Mouse (Mus musculus) megakaryocyte, adult 5-6 weeks (primary cell): ENCODE results near the gene Hnrnpl. TPM values are rescaled to one million over a fixed set of nuclear protein-coding genes. Genes with fewer than 3 reads are reported as not detected.

ENCODE experiments used
- ATAC-seq: 2 replicates; pipeline ENCODE4 v1.8.0; 2016; ENCODE audit warnings: mild to moderate bottlenecking, inconsistent platforms; ENCODE audit not compliant: poor library complexity, severe bottlenecking
- total RNA-seq, 2 experiments: library from RNA; stranded (forward) in 1 of 2; stranded (reverse) in 1 of 2; fragments of 153-499, 151-499 nt in 1 of 2; fragments of 221-1000, 200-1000 nt in 1 of 2; gene quantifications; 2 replicates each; pipeline versions ENCODE4 v1.2.3 to v1.2.4; 2015 to 2017

The Hnrnpl gene
- total RNA-seq (2015), result 275 and 307 TPM in 2 replicates
- total RNA-seq (2017), result 187 and 291 TPM in 2 replicates

GRCm38 (mm10) chr7:28808221-28808941 is at the start of gene Hnrnpl:
Hnrnpl (plus strand) TSS chr7:28808541.
- ATAC-seq, result peak; percentile 3

GRCm38 (mm10) chr7:28758623-28759022 is 49.7 kb upstream of the Hnrnpl start:
- no peak for ATAC-seq

GRCm38 (mm10) chr7:28761907-28762306 is 46.4 kb upstream of the Hnrnpl start:
- ATAC-seq, result no peak

- no peak; the same call in 1 of the 2 replicates for ATAC-seq
These were observed 43.1 kb upstream of the Hnrnpl start for GRCm38 (mm10) chr7:28765211-28765610.

- ATAC-seq, result peak; percentile 96
These were observed 42.0 kb upstream of the Hnrnpl start, which contains the start of gene Sirt2 for GRCm38 (mm10) chr7:28766173-28766879. Sirt2 (plus strand) TSS chr7:28766735.

- ATAC-seq, result no peak
These were observed 41.4 kb upstream of the Hnrnpl start for GRCm38 (mm10) chr7:28766910-28767309.

GRCm38 (mm10) chr7:28767462-28767965 is 40.8 kb upstream of the Hnrnpl start, which contains the start of gene Nfkbib:
Nfkbib (minus strand) TSS chr7:28767512.
- no peak for ATAC-seq

- no peak for ATAC-seq
These were observed 38.9 kb upstream of the Hnrnpl start for GRCm38 (mm10) chr7:28769414-28769958.

- no peak for ATAC-seq
These were observed 38.0 kb upstream of the Hnrnpl start for GRCm38 (mm10) chr7:28770309-28770708.

- no peak for ATAC-seq
These were observed 36.5 kb upstream of the Hnrnpl start for GRCm38 (mm10) chr7:28771867-28772266.

GRCm38 (mm10) chr7:28773163-28773562 is 35.2 kb upstream of the Hnrnpl start:
- ATAC-seq, result peak; percentile 90

- ATAC-seq, result no peak
These were observed 34.2 kb upstream of the Hnrnpl start for GRCm38 (mm10) chr7:28774164-28774563.

- no peak for ATAC-seq
These were observed 33.2 kb upstream of the Hnrnpl start for GRCm38 (mm10) chr7:28775129-28775528.

GRCm38 (mm10) chr7:28778825-28779224 is 29.5 kb upstream of the Hnrnpl start:
- no peak for ATAC-seq

- peak; percentile 79 for ATAC-seq
These were observed 28.2 kb upstream of the Hnrnpl start for GRCm38 (mm10) chr7:28780067-28780658.

GRCm38 (mm10) chr7:28780857-28781256 is 27.5 kb upstream of the Hnrnpl start:
- peak; percentile 34 for ATAC-seq

- ATAC-seq, result peak; percentile 92
These were observed 27.1 kb upstream of the Hnrnpl start for GRCm38 (mm10) chr7:28781261-28781663.

GRCm38 (mm10) chr7:28785161-28785560 is 23.2 kb upstream of the Hnrnpl start:
- no peak for ATAC-seq

GRCm38 (mm10) chr7:28787884-28788283 is 20.5 kb upstream of the Hnrnpl start:
- no peak for ATAC-seq

GRCm38 (mm10) chr7:28788307-28789195 is 19.8 kb upstream of the Hnrnpl start, which contains the start of gene Rinl:
Rinl (plus strand) TSS chr7:28788969.
- peak; percentile 77 for ATAC-seq
